Mouse (Mus musculus): Measurements from ENCODE around the gene Cyp27a1.

Cyp27a1 gene

GRCm38 (mm10) chr1:74773136-74773535 lies 59.8 kb downstream of the Cyp27a1 start:
- peak; percentile 90 for DNase-seq

- DNase-seq: no peak
Measured at GRCm38 (mm10) chr1:74774062-74774461, 60.7 kb downstream of the Cyp27a1 start.

- peak; percentile 51 for DNase-seq
Measured at GRCm38 (mm10) chr1:74775816-74776215, 62.4 kb downstream of the Cyp27a1 start.

GRCm38 (mm10) chr1:74778934-74779486 lies 65.6 kb downstream of the Cyp27a1 start:
- DNase-seq: no peak

- DNase-seq: no peak
Measured at GRCm38 (mm10) chr1:74782045-74782444, 68.7 kb downstream of the Cyp27a1 start.

- no peak for DNase-seq
Measured at GRCm38 (mm10) chr1:74783554-74783953, 70.2 kb downstream of the Cyp27a1 start.

- peak; percentile 82 for DNase-seq
Measured at GRCm38 (mm10) chr1:74784041-74784759, 70.8 kb downstream of the Cyp27a1 start.

Data from embryo, embryonic 11 days (tissue).